Mouse (Mus musculus): ENCODE data around the gene Nek1. TPM values are rescaled to one million over a fixed set of nuclear protein-coding genes. Genes with fewer than 3 reads are reported as not detected.

The Nek1 gene
- total and polyA plus RNA-seq, 2 experiments from 2014 or later: 15.0 to 22.0 TPM

DNA sequence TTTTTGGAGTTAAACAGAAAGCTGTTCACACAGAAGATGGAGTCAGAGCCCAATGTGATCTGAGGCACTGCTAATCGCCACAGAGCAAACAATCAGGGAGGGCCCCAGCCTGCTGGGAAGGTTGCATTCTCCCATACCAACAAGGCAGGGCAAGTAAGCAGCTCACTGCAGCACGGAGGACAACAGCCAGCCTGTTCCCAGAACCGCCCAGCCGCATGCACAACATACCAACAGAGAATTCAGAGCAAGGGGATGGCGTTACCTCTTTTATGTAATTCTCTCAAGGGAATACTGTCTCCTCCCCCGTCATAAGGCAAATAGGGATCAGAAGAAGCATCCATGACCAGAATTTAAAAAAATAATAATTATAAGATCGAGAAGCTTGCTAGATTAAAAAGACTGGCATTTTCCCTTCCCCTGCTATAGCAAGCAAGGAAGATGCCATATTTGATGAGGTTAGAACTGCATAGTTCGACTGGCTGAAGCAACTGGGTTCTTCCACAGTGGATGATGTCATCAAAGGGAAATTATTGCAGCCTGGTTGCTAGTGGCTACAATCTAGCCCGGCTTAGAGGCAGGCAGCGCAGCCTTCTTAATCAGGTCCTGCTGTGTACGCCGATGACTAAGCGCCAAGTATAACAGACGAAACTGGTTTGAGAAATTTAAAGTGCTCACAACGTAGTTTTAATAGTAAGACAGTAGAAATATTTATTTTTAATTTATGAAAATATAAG is 38.5 kb upstream of the Nek1 start:
- DNase-seq (ENCODE audit: low spot score) (peak; percentile 97), ATAC-seq (ENCODE audit: low FRiP score) (peak; percentile 98)
- peak overlapping the region; percentile 52 for H3K4me3 ChIP-seq (ENCODE audit: low read depth, low read length)
- peak overlapping the region; percentile 58 for H3K9ac ChIP-seq (replicated peaks; ENCODE audit: low read length, poor library complexity, severe bottlenecking)
- H3K27ac ChIP-seq (ENCODE audit: low read depth, low read length): peak overlapping the region; percentile 93
- no peaks in the 10 kb centered on the region for H3K36me3 ChIP-seq (ENCODE audit: insufficient read depth, low read length)
- no peak for TF ChIP-seq CTCF (IDR thresholded peaks at IDR 0.05)
- no peaks in the 10 kb centered on the region; the same call in 1 of the 2 replicates for H3K4me1 ChIP-seq (ENCODE audit: insufficient read depth, low read length)
- peak overlapping the region; percentile 54 for H3K4me2 ChIP-seq (ENCODE audit: low read depth, low read length, poor library complexity, severe bottlenecking)
- WGBS: under 1% methylated on average over 15 of the region's 15 CpGs
- no peaks in the 10 kb centered on the region for H3K27me3 ChIP-seq (ENCODE audit: insufficient read depth, low read length)
- H3K9me3 ChIP-seq (ENCODE audit: low read length): no peaks in the 10 kb centered on the region

GRCm38 (mm10) chr8:60956847-60957246 is 36.1 kb upstream of the Nek1 start:
- Histone ChIP-seq H3K27ac (ENCODE audit: low read depth, low read length) (no peak overlapping the region), H3K36me3 (ENCODE audit: insufficient read depth, low read length) (no peaks in the 10 kb centered on the region), H3K9me3 (ENCODE audit: low read length) (no peaks in the 10 kb centered on the region), H3K4me1 (ENCODE audit: insufficient read depth, low read length) (no peaks in the 10 kb centered on the region), H3K27me3 (ENCODE audit: insufficient read depth, low read length) (no peaks in the 10 kb centered on the region), H3K4me2 (ENCODE audit: low read depth, low read length, poor library complexity, severe bottlenecking) (no peak overlapping the region), H3K9ac (replicated peaks; ENCODE audit: low read length, poor library complexity, severe bottlenecking) (no peak overlapping the region), H3K4me3 (ENCODE audit: low read depth, low read length) (no peak overlapping the region)
- WGBS: 97% methylated on average over 7 of the region's 7 CpGs
- ATAC-seq (ENCODE audit: low FRiP score): no peak
- no peak for TF ChIP-seq CTCF (IDR thresholded peaks at IDR 0.05)
- DNase-seq (ENCODE audit: low spot score): no peak

- ATAC-seq (ENCODE audit: low FRiP score) (no peak), DNase-seq (ENCODE audit: low spot score) (no peak)
- Histone ChIP-seq H3K27me3 (ENCODE audit: insufficient read depth, low read length) (no peaks in the 10 kb centered on the region), H3K4me2 (ENCODE audit: low read depth, low read length, poor library complexity, severe bottlenecking) (no peak overlapping the region), H3K9ac (replicated peaks; ENCODE audit: low read length, poor library complexity, severe bottlenecking) (no peak overlapping the region), H3K27ac (ENCODE audit: low read depth, low read length) (no peak overlapping the region), H3K4me1 (ENCODE audit: insufficient read depth, low read length) (no peaks in the 10 kb centered on the region), H3K36me3 (ENCODE audit: insufficient read depth, low read length) (no peaks in the 10 kb centered on the region), H3K9me3 (ENCODE audit: low read length) (no peaks in the 10 kb centered on the region), H3K4me3 (ENCODE audit: low read depth, low read length) (no peak overlapping the region)
- no peak for TF ChIP-seq CTCF (IDR thresholded peaks at IDR 0.05)
- 96% methylated on average over 3 of the region's 3 CpGs for WGBS
Measured at GRCm38 (mm10) chr8:60962763-60963162, 30.2 kb upstream of the Nek1 start.

DNA sequence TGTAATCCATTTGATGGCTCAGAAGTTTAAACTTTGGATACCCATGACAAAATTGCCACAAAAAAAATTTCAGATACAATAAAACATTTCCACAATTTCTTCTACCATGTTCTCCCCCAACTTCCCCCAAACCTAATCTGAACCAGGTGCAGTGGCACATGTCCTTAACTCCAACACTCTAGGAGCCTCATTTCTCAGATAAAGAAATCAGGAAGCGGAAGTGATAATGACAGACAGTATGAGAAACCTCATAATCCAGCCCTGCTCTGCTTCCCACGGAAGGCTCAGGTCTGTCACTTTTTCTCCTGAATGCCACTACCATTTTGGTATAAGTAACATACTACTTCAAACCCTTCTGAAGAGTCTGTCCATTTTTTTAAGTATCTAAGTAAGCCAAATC is 29.1 kb upstream of the Nek1 start:
- no peak for TF ChIP-seq CTCF (IDR thresholded peaks at IDR 0.05)
- no peak for ATAC-seq (ENCODE audit: low FRiP score)
- 73% methylated on average over 2 of the region's 2 CpGs for WGBS

DNA sequence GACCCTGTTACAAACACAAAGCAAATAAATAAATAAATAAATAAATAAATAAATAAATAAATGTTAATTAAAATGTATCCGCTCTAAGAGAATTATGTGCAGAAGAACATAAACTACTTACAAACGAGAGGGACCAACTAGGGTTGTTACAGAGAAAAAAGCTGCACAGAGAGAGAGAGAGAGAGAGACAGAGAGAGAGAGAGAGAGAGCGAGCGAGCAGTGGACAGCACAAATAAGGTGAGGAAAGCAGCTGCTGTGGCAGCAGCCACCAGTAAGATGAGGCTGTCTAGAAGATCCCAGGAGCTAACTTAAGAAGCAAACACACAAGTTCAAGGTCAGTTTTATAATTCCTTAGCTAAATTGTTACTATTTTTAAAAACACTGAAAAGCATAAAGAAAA is 28.5 kb upstream of the Nek1 start:
- Histone ChIP-seq H3K9ac (replicated peaks; ENCODE audit: low read length, poor library complexity, severe bottlenecking) (no peak overlapping the region), H3K36me3 (ENCODE audit: insufficient read depth, low read length) (no peaks in the 10 kb centered on the region), H3K9me3 (ENCODE audit: low read length) (no peaks in the 10 kb centered on the region), H3K27me3 (ENCODE audit: insufficient read depth, low read length) (no peaks in the 10 kb centered on the region), H3K27ac (ENCODE audit: low read depth, low read length) (no peak overlapping the region), H3K4me1 (ENCODE audit: insufficient read depth, low read length) (no peaks in the 10 kb centered on the region), H3K4me3 (ENCODE audit: low read depth, low read length) (no peak overlapping the region), H3K4me2 (ENCODE audit: low read depth, low read length, poor library complexity, severe bottlenecking) (no peak overlapping the region)
- no peak for TF ChIP-seq CTCF (IDR thresholded peaks at IDR 0.05)
- DNase-seq (ENCODE audit: low spot score) (no peak), ATAC-seq (ENCODE audit: low FRiP score) (no peak)
- 83% methylated on average over 4 of the region's 4 CpGs for WGBS

More for the DNA sequence above, 29.1 kb upstream of the Nek1 start:
- DNase-seq (ENCODE audit: low spot score): no peak
- H3K4me2 ChIP-seq (ENCODE audit: low read depth, low read length, poor library complexity, severe bottlenecking): no peak overlapping the region
- H3K4me1 ChIP-seq (ENCODE audit: insufficient read depth, low read length): no peaks in the 10 kb centered on the region
- no peaks in the 10 kb centered on the region for H3K9me3 ChIP-seq (ENCODE audit: low read length)
- H3K27me3 ChIP-seq (ENCODE audit: insufficient read depth, low read length): no peaks in the 10 kb centered on the region
- no peak overlapping the region for H3K27ac ChIP-seq (ENCODE audit: low read depth, low read length)
- H3K36me3 ChIP-seq (ENCODE audit: insufficient read depth, low read length): no peaks in the 10 kb centered on the region
- H3K4me3 ChIP-seq (ENCODE audit: low read depth, low read length): no peak overlapping the region
- no peak overlapping the region for H3K9ac ChIP-seq (replicated peaks; ENCODE audit: low read length, poor library complexity, severe bottlenecking)

DNA sequence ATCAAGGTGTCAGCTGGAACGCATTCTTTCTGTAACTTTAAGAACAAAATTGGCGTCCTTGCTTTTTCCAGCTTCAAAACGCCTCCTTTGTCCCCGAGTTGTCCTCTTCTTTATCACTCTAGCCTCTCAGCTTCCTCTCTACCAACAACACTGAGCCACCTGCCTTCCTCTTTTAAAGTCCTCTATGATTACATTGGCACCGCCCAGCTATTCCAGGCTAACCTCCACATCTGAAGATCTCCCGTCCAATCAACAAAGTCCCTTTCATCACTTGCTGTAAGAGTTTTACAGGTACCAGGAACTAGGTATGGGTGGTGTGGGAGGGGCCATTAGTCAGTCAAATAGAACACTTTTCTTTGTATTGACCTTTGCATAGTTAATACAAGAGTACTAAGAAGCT is 27.7 kb upstream of the Nek1 start:
- no peak for TF ChIP-seq CTCF (IDR thresholded peaks at IDR 0.05)
- Histone ChIP-seq H3K36me3 (ENCODE audit: insufficient read depth, low read length) (no peaks in the 10 kb centered on the region), H3K9me3 (ENCODE audit: low read length) (no peaks in the 10 kb centered on the region), H3K27me3 (ENCODE audit: insufficient read depth, low read length) (no peaks in the 10 kb centered on the region), H3K4me2 (ENCODE audit: low read depth, low read length, poor library complexity, severe bottlenecking) (no peak overlapping the region), H3K9ac (replicated peaks; ENCODE audit: low read length, poor library complexity, severe bottlenecking) (no peak overlapping the region), H3K27ac (ENCODE audit: low read depth, low read length) (no peak overlapping the region), H3K4me1 (ENCODE audit: insufficient read depth, low read length) (no peaks in the 10 kb centered on the region), H3K4me3 (ENCODE audit: low read depth, low read length) (no peak overlapping the region)
- no peak for DNase-seq (ENCODE audit: low spot score)
- WGBS: 74% methylated on average over 6 of the region's 6 CpGs
- no peak for ATAC-seq (ENCODE audit: low FRiP score)
